Mouse (Mus musculus) spleen, postnatal 14 days (tissue): Measurements from ENCODE around the gene Sgsm2.

ENCODE experiments used
- DNase-seq, 2 experiments: peaks; one replicate each; pipeline ENCODE4 v3.0.0; 2021 to 2022; ENCODE audit warnings: low spot score in 2 of 2

The Sgsm2 gene

DNA sequence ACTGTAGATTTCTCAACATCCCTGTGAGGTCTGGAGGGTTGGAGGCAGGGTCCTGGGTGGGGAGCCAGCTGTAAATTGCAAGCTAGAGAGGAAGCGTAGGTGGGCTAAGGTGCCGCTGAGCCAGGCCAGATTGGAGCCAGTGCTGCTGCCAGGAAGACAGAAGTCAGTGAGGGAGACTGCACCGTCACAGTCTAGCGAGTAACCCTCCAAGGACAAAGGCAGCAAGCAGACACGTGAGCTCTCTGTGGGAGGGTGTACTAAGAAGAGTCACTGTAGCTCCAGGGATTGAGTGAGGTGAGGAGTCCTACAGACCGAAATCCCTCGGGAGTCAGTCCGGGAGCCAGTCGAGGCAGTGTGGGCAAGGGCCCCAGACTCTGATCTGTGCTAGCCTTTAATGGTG, 55.5 kb downstream of the Sgsm2 start:
- no peak for DNase-seq

DNA sequence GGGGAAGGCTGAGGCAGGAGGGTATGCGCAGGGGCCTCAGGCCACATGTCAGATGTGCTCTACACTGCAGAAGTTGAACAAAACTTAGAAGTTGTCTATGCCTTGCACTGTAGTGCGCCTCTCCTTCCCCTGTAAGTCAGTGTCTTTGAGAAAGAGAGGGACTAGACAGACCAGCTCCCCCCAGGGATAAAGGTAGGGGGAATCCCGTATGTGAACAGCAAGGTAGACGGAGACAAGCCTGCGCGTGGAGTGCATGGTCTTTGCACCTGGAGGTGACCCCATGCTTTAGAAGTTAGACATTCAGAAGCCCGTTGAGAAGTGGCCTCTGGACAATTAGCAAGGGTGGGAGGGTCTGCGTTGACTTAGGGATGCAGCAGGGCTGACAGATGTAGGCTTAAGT, 56.1 kb downstream of the Sgsm2 start:
- DNase-seq, result no peak

DNA sequence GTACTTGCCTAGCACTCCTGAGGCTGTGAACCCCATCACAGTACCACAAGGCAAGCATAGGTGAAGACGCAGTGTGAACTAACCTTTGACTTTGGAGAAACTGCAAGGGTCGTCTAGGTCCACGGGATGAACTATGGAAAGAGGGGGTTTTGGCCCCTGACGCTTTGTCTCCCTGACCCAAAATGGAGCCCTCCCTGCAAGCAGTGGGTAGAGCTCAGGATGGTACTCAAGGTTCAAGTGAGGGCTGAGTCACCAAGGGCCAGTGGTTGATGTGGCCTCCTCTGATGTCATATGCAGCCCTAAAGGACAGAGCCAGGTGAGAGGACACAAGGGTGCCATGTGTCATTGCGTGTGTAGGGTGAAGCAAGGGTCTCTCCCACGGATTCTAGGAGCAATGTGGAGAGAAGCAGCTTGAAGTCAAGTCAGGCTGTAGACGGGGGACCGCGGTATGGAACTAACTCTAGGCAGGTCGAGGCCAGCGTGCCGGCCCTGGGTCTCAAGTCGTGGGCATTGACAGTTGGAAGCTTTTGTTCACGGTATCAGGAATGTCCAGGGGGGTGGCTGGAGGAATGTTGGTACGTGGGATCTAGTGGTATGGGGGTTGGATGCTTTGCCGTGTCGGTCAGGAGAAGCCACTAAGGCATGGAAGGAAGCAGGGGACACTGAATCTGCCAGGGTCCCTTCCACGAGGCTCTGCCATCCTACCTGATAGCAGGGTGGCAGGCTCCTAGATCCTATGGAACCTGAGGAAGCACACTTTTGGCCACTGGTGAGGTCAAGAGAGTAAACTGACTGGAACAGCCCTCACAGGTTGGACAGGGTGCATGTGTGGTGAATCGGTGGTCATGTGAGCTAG, 56.8 kb downstream of the Sgsm2 start:
- no peak for DNase-seq

DNA sequence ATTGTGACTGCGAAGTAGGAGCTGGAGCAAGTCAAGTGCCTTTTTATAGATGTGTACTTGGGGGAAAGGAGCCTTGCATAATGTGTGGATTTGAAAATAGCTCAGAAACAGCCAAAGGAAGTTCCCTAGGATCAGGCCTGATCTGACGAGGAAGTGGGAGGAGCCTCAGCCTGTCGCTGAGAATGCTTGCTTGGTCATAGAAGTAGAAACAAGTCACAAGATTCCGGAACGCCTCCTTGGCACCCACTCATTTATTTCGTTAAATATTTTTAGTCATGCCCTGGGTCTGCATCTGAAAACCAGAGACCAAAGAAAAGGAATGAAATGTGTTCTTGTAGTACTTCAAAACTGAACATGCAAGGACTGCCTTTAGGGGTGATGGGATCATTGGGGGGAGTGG, 57.9 kb downstream of the Sgsm2 start:
- DNase-seq, result no peak

DNA sequence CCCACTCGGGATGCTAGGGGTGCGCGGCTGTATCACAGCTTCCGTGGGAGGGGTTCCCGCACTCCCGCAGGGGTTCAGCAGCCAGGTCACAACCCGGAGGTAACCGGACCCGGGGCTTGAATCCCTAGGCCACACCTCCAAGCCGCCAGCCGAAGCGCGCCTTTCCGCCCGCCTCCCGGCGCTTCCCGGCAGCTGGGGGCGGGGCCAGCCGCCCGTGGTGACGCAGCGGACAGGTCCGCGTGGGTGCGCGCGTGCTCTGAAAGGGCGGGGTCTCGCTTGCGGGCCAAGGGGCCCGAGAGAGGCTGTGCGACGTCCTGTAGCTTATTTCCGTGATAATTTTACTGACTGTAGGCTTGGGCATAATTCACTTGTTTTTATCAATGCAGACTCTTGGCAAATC, 58.4 kb downstream of the Sgsm2 start:
- peak; percentile 92 to 93 for DNase-seq

DNA sequence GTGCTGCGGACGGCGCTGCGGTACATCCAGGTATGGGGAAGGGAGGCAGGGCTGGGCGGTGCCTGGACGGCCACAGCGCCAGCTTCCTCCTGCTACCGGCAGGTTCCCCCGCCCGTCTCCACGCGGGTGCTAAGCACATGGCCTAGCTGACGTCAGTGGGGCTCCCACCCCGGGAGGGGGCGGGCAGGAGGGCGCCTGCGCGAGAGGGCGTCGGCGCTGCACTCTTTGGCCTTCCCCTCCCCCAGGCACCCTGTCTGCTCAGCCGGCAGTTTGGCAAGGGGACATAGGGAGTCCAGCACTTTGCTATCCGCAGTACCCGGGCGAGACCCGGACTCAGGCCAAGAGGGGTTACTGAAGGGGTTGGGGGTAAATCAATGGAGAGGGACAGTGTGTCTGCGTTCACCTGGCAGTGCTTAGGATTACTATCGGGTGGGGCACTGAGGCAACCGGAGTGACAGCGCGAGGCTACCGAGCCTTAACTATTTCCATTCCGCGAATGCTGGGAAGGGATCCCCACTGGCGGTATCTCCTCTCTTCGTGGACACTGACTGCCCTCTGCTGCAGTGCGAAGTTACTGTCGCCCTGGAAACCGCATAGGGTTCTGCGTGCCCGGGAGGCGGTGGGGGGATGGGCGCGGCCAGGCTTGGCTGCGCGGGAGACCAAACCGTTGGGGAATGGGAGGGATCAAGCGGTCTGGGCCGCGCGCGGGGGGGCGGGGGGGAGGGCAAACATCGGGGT, 59.0 kb downstream of the Sgsm2 start:
- peak; percentile 88 to 93 for DNase-seq

DNA sequence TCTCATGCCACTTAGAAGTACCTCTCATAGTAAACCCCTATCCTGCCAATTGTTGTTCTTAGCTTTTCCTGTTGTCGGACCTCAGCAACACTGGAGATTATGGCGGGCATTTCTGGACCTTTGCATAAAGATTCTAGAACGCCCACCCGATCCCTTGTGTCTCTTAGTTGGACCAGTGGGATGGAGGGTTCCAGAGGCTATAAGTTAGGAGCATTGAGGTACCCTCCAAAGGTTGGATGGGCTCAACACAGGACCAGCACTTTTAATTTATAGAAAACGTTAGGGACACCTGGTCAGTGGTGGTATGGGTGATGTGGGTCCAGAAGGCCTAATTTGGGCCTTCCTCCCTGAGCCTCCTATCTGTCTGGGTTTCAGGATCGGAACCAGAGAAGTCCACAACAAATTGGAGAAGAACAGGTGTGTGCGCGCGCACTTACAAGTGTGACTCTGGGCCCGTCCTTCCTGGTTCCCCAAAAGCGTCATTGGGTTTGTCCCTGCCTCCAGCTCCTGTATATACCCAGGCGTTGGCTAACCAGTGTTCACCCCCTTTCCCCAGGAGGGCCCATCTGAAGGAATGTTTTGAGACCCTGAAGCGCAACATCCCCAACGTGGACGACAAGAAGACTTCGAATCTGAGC, 59.7 kb downstream of the Sgsm2 start:
- no peak for DNase-seq

DNA sequence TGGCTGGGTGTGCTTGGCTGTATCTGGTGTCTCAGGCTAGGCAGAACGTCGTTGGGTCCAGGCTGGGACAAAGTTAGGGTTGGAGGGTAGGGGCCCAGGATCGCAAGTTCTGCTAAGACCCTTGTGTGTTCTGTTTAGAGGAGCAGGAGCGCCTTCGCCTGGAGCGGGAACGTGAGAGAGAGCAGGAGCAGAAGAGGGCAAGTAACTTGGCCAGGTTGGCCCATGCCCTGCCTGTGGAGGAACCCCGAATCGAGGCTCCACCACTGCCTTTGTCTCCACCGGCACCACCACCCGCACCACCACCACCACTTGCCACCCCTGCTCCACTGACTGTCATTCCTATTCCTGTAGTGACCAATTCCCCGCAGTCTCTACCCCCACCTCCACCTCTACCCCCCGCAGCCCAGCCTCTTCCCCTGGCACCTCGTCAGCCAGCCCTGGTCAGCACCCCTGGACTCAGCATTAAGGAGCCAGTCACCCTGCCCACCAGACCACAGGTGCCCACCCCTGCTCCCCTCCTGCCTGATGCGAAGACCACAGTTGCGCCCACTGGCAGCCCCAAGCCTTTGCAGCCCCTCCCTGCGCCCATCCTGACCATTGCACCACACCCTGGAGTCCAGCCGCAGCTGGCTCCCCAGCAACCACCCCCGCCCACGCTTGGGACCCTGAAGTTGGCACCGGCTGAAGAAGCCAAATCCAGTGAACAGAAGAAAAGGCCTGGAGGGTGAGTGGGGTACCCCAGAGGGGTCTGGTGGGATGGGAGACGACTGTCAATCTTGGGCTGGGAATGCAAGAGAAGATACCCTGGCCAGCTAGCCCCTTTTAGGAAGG, 60.4 kb downstream of the Sgsm2 start:
- no peak for DNase-seq

DNA sequence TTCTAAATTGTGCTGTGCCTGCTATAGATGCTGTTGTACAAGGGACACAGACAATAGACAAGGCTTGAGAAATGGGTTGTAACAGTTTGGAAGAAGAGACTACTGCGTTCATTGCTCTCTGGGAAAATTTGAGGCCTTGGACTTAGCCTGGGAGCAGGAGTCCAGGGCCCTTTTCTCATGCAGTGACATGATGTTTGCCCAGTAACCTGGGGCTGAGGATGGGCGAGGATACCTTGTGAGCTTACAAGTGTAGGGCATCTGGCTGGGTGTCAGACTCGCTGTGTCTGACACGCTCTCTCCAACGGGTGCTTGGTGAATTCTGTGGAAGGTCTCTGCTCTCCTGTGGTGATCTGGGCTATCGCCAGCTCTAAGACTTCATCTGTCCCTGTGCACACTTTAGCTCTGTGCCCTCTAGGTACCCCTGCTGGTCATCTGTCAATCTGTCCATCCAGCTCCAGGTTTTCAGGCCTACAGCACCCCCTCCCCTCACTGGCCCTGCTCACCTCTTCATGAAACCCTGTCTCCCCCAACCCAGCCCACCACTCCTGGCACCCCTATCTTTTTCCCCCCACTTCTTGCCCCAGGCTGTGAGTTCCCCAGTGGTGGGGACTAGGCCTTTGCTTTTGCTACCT, 61.2 kb downstream of the Sgsm2 start:
- no peak for DNase-seq

DNA sequence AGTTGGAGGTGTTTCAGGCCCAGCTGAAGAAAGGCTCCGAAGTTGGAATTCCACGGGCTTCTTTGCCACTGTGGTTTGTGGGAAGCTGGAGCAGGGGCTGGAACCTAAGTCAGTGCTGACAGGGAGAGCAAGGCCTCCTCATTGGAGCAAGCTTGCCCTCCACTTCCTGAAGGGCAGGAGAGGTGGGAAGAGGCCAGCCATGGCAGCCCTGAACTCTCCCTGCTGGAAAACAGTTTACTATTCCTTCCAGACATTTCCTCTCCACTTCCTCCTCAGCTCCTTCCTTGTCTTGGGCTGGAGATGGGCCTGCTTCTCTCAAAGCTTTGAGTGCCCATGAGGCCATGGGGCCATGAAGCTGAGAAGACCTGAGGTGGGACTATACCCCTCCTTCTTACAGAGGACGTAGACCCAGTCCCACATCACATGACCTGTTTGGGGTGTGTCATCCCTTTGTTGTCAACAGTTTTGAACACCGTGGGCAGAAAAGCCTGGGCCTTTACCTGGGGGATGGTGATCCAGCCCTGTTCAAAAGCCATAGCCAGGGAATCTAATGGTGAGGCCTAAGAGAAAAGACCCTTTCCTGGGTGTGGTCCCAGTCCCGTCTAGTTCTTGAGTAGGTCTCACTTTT, 62.1 kb downstream of the Sgsm2 start:
- no peak for DNase-seq

DNA sequence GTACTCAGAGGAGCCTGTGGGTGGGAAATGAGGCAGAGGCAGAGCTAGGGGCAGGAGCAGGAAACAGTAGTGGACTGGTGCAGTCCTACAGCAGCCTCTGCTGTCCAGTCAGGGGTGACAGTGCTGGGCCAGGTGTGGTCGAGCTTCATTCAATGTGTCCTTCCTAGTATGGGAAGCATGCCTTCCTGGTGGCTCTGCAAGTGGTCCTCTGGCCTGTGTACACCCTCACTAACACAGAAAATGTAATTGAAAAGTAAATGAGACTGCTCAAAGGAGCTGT, 62.6 kb downstream of the Sgsm2 start:
- no peak for DNase-seq

DNA sequence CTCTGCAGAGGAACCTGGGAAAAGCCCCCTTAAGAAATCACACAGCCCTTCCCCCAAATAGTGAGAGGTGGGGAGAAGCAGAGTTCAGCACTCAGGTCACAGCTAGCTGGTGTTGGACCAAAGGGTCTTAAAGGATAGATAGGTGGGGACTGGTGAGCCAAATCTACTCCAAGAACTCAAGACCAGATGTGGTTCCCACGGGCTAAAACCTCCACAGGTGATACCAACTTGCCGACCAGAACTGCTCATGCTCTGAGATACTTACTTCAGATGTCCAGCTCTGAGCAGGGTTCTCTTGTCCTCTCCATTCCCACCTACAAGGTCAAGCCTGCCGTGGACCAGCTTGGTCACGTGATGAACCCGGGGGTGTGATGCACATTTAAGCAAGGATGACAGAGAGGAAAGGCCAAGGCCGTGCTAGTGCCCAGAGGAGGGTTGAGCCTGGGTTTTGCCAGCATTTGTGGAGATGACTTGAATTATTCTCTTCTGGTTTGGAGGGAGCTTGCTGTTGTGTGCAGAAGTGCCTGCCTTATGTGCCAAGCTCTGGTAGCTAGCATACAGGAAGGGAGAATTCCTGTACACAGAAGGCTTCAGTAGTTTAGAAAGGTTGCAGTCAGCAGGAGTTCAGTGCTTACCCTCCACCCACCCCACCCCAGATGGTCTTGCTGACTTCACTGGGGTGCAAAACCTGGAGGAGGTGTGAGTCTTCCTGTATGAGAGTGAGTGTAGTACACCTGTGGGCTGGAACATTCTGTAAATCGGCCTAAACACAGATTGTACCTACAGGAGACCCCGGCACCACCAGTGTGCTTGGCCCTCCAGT, 63.1 kb downstream of the Sgsm2 start:
- DNase-seq, result no peak

DNA sequence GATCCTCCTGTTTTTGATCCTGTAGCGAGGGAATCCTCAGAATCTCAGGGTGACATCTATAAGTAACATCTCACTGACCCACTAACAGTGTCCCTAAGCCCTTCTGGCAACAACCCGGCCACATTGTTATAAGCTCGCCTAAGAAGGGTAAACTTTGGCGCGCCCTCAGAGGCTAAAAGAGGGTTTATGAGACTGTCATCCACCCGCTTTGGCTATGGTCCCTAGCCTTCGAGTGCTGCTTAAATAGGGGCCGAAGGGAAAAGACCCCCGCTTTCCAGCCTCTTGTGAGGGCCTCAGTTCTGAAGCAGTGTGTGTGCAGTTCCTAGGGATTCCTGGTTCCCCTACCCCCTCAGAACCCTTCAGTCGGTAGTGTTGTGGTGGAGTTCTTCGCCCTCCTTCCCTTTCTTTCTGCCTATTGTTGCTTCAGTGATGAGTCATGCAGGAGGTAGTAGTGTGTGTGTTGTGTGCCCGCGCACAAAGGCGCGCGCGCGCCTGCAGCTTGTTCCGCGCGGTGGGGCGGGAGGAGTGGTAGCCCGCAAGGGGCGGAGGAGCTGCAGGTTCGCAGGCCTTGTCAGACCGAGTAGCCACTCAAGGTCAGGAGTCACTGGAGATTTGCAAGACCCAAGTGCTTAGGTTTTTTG, 64.2 kb downstream of the Sgsm2 start:
- peak; percentile 38 to 53 for DNase-seq

DNA sequence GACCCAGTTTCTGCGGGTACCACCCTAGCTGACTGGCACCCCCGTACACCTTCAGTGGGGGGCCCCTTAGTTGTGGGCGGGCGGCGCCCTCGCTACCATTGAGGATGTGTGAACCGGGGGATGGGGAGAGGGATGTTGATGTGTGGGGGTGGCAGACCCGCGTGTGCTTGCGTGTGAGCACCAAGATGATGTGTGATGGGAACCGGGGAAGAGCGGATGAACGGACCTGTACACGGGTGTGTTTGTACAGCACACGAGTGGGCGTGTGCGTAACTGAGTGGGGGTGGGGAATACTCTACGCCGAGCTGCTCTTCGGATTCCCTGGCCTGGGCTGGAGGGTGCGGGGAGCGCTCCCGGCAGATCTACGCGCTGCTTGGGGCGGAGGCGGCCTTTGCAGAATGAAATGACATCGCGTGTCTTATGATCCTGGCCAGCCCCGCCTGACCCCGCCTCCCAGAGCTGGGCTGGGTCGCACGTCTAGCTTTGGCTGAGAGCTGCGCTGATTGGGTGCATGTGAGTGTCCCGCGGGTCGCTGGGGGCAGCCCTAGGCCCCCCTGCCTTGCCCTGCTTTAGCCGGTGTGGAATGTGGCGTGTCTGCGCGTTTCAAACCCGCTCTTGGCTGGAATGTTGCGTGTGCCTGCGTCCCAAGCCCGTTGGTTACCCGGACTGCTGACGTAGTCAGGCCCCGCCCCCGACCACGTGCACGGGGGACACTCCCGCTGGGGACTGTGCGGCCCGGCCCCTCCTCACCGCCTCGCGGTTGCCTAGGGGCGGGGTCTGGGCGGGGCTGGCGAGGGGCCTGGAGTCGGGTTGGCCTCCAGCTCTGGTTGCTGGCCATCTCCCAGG, 65.0 kb downstream of the Sgsm2 start:
- DNase-seq, result peak; percentile 95 to 98

DNA sequence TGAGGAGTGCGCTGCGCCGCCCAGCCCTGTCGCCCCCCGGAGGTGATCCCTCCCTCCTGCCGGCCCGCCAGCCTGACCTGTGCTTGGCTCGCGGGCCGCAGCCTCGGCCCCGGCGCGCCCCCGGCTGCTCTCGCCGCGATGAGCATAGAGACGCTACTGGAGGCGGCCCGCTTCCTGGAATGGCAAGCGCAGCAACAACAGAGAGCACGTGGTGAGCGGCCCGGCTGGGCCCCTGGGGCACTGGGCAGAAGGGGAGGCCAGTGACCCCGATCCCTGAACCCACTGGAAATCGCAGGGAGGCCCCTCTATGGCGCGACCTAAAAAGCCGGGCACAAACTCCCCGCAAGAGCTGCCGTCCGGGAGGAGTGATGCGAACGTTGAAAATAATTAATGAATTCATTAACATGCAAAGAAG, 65.7 kb downstream of the Sgsm2 start:
- DNase-seq, result peak; percentile 24 to 49

DNA sequence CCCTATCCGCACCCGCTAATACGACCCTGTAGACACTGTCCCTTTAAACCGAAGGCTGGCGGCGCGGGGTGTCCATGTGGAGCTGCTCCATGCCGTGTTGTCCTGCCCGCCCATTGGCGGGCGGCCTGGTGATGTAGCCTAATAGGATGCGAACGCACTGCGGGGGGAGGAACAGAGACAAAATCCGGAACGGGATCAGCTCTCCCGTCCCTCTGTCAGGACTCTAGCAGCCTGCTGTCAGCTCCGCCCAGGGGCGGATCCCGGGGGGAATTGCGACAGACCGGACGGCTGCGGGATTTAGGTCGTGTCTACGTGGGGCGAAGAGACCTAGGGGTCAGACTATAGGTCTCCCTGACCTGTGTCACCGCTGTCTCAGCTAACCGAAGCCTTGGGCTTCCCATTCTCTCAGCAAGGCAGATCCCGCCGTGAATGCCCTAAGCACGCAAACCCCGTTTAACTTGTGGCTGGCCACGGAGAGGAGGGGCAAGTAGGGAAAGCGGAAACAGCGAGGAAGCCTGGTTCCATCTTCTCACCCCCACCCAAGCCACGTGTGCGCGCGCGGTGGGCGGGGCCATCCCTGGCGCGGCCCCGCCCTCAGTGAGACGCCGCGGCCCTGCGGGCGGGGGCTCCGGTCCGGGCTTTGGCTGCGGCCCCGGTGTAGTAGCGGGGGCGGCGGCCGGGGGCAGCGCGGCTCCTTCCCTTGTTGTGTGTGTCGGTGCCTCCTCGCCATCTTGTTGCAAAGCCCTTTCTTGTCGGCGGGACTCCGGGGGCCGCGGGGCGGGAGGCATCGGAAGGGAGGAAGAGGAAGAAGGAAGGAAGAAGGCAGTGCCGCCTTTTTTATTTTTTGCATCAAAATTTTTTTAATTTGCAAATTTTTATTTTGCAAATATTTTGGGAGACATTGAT, 66.4 kb downstream of the Sgsm2 start, which contains the start of gene Mnt:
Mnt (plus strand) TSS at position 665 of the 906 bp plus-strand sequence.
- DNase-seq, result peak; percentile 78 to 86

DNA sequence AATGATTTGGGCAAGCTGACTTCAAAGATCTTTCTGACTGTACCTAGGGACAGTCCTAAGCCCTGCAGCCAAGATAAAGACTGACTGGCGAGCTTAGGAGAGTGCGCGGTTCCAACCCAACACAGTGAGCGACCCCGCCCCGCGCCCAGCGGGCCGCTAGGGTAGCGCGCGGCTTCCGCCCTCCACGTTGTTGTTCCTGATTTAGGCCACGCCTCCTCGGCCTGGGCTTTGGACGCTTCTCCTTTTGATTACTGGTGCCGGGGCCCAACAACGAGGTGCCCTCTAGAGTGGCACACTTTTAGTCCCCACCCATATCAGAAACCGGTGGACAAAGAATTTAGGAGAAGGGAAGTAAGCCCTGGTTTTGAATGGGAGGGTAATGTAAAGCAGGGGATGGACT, 67.0 kb downstream of the Sgsm2 start:
- peak; percentile 78 to 84 for DNase-seq
